Mouse (Mus musculus): ENCODE measurements around the gene Bdkrb2. TPM values are rescaled to one million over a fixed set of nuclear protein-coding genes. Genes with fewer than 3 reads are reported as not detected.

The Bdkrb2 gene
- polyA plus RNA-seq, 1 experiment from 2014 or later: 1.8 TPM

DNA sequence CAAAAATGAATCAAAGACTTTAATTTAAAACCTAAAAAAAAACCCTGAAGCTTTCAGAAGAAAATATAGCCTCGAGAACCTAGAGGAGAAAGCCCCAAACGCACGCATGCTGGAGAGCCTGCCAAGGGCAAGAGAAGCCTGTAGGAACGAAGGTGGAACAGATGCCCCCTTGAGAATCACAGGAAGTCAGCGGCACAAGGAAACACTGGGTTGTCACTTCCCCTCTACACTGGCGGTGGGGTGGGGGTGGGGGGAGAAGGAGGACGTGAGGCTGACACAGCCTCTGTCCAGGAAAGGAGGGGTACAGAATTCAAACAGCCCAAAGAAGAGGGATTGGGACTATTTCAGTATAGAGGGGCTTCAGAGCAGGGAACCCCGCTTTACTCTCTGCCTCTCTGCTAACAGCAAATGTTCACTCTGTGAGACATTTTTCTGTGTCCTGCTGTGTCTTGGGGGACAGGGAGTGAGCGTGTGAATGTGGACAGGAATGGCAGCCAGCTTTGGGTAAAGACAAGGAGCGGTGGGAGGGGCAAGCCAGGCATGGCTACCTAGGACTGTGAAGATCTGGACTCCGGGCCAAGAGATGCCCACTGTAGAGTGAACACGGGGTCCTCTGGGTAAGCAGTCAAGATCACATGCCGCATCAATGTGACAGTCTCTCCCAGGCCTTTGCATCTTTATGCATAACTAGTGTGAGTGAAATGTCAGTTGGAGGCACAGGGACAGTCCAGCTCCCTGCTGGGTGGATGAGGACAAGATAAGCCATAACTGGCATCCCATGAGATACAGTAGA lies 26.9 kb upstream of the Bdkrb2 start:
- Histone ChIP-seq H3K27ac (no peak overlapping the region), H3K27me3 (0 out of 2 replicates have a peak, but pooled peaks cover 3% of the 10 kb centered on the region), H3K4me1 (peaks cover 15% of the 10 kb centered on the region), H3K4me3 (no peak overlapping the region), H3K4me2 (replicated peaks) (no peak overlapping the region), H3K36me3 (no peaks in the 10 kb centered on the region), H3K9me3 (no peaks in the 10 kb centered on the region), H3K9ac (no peak overlapping the region)
- ATAC-seq (ENCODE audit: low FRiP score, low read depth): no peak
- 64% methylated on average over 13 of the region's 13 CpGs for WGBS

- Histone ChIP-seq H3K9ac (no peak overlapping the region), H3K4me1 (peaks cover 9% of the 10 kb centered on the region), H3K27ac (no peak overlapping the region), H3K9me3 (no peaks in the 10 kb centered on the region), H3K27me3 (0 out of 2 replicates have a peak, but pooled peaks cover 3% of the 10 kb centered on the region), H3K4me3 (no peak overlapping the region), H3K4me2 (replicated peaks) (no peak overlapping the region), H3K36me3 (no peaks in the 10 kb centered on the region)
- no peak for ATAC-seq (ENCODE audit: low FRiP score, low read depth)
- 51% methylated on average over 5 of the region's 5 CpGs for WGBS
These were observed 25.9 kb upstream of the Bdkrb2 start for GRCm38 (mm10) chr12:105537162-105537561.

DNA sequence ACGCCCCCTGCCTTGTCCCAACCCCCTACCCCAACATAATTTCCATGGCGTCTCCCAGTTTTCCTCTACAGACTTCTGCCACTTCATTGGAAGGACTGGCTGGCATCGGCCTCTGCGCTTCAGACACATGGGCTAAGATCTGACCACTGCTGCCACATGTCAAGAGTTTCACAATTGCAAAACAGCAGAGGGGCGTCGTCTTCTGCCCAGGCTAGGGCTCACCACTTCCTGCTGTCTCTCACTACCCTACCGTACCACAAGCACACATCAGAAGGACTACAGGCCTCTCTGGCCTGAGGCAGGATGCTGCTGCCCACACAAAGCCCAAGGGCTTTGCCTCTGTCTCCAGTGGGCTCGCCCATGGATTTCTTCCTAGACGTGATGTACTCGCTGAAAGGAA lies 23.4 kb upstream of the Bdkrb2 start:
- ATAC-seq (ENCODE audit: low FRiP score, low read depth): no peak
- no peak overlapping the region for H3K27ac ChIP-seq
- H3K27me3 ChIP-seq: 0 out of 2 replicates have a peak, but pooled peaks cover 3% of the 10 kb centered on the region
- WGBS: 93% methylated on average over 10 of the region's 10 CpGs
- H3K4me1 ChIP-seq: peaks cover 9% of the 10 kb centered on the region
- no peaks in the 10 kb centered on the region for H3K36me3 ChIP-seq
- no peak overlapping the region for H3K9ac ChIP-seq
- no peak overlapping the region for H3K4me3 ChIP-seq
- H3K9me3 ChIP-seq: no peaks in the 10 kb centered on the region
- H3K4me2 ChIP-seq (replicated peaks): no peak overlapping the region

DNA sequence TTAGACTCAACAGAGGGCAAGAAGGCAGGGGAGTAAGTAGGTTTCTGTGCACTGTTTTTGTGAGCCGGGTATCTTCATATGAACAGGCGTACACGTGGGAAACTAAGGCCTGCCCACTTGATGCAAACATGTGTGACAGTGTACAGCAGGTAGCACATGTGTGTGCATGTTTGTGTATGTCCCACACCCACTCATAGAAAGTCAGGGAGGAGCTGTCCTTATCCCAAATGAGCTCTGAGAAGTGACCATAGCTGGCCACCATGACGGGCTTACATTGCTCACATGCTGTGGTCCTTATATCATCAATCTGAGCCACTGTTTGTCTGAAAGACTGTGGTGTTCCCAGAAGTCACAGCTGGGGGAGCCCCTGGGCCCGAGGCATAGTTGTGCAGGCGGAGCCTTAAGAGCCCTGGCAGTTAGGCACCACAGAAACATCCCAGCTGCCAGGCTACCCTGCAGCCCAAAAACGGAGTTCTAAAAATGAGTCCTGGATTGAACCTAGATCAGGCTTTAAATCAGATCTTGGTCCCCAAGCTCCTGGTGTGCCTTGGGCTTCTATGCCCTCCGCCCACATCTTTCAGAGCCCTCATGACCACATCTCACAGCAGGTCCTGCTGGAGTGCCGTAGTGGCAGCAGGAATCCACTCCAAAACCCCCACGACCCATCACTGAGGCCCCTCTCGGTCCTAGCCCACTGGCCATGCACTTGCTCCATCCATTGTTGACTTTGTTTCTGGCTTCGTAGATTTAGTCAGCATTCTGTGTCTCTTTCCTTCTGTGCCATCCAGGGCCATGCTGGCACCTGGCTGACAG lies 21.2 kb upstream of the Bdkrb2 start:
- H3K4me3 ChIP-seq: no peak overlapping the region
- H3K27ac ChIP-seq: no peak overlapping the region
- 0 out of 2 replicates have a peak, but pooled peaks cover under 1% of the 10 kb centered on the region for H3K27me3 ChIP-seq
- 78% methylated on average over 12 of the region's 12 CpGs for WGBS
- H3K4me1 ChIP-seq: peaks cover 11% of the 10 kb centered on the region
- no peak overlapping the region for H3K9ac ChIP-seq
- no peak for ATAC-seq (ENCODE audit: low FRiP score, low read depth)
- no peaks in the 10 kb centered on the region for H3K36me3 ChIP-seq
- no peak overlapping the region for H3K4me2 ChIP-seq (replicated peaks)
- H3K9me3 ChIP-seq: no peaks in the 10 kb centered on the region

DNA sequence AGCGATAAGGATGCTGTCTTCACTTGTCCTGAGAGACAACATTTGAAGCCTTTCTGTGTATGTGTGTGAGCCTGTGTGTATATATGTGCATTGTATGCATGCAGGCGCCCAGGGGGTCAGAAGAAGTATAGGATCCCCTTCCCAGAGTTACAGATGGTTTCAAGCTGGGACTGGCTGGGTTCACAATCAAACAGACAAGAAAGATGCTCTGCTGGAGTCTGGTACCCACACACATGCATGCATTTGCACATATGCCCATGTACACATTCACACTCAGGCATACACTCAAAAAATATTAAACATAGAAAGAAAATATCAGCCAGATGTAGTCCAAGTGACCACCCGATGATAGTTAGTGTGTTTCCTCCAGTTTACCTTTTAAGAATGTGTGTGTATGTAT lies 20.5 kb upstream of the Bdkrb2 start:
- Histone ChIP-seq H3K9me3 (no peaks in the 10 kb centered on the region), H3K4me2 (replicated peaks) (no peak overlapping the region), H3K9ac (no peak overlapping the region), H3K4me3 (no peak overlapping the region), H3K27ac (no peak overlapping the region), H3K36me3 (no peaks in the 10 kb centered on the region), H3K27me3 (no peaks in the 10 kb centered on the region), H3K4me1 (peaks cover 9% of the 10 kb centered on the region)
- ATAC-seq (ENCODE audit: low FRiP score, low read depth): no peak
- WGBS: 88% methylated on average over 3 of the region's 3 CpGs

DNA sequence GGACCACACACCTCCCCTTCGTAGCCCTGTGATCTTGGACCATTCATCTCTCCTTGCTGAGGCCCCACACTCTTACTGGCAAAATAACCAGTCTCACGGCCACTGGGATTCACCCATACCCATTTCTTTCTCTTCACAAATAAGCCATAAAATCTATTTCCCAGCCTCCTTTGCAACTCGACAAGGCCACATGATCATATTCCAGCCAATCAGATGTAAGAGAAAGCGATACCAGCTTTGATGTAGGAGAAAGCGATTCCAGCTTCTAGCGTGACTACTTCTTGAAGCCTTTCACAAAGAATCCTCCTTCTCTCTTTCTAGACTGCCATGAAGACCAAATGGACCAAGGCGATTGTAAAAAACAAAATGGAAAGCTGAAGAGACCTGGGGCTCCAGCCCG lies 19.9 kb upstream of the Bdkrb2 start:
- ATAC-seq (ENCODE audit: low FRiP score, low read depth): no peak
- Histone ChIP-seq H3K4me2 (replicated peaks) (no peak overlapping the region), H3K9me3 (no peaks in the 10 kb centered on the region), H3K9ac (no peak overlapping the region), H3K4me3 (no peak overlapping the region), H3K27me3 (no peaks in the 10 kb centered on the region), H3K4me1 (peaks cover 9% of the 10 kb centered on the region), H3K27ac (no peak overlapping the region), H3K36me3 (no peaks in the 10 kb centered on the region)
- 72% methylated on average over 8 of the region's 8 CpGs for WGBS

GRCm38 (mm10) chr12:105543751-105544150 lies 19.3 kb upstream of the Bdkrb2 start:
- H3K4me1 ChIP-seq: peaks cover 9% of the 10 kb centered on the region
- peaks cover under 1% of the 10 kb centered on the region; the same call in 1 of the 2 replicates for H3K27me3 ChIP-seq
- no peak overlapping the region for H3K4me2 ChIP-seq (replicated peaks)
- no peak overlapping the region for H3K4me3 ChIP-seq
- no peak for ATAC-seq (ENCODE audit: low FRiP score, low read depth)
- no peaks in the 10 kb centered on the region for H3K9me3 ChIP-seq
- H3K36me3 ChIP-seq: no peaks in the 10 kb centered on the region
- 79% methylated on average over 6 of the region's 6 CpGs for WGBS
- no peak overlapping the region for H3K9ac ChIP-seq
- H3K27ac ChIP-seq: no peak overlapping the region

- 84% methylated on average over 7 of the region's 7 CpGs for WGBS
- no peaks in the 10 kb centered on the region for H3K36me3 ChIP-seq
- H3K4me3 ChIP-seq: no peak overlapping the region
- no peak for ATAC-seq (ENCODE audit: low FRiP score, low read depth)
- peaks cover 4% of the 10 kb centered on the region; the same call in 1 of the 2 replicates for H3K27me3 ChIP-seq
- no peaks in the 10 kb centered on the region for H3K9me3 ChIP-seq
- peaks cover 13% of the 10 kb centered on the region for H3K4me1 ChIP-seq
- H3K9ac ChIP-seq: no peak overlapping the region
- no peak overlapping the region for H3K27ac ChIP-seq
- H3K4me2 ChIP-seq (replicated peaks): no peak overlapping the region
These were observed 18.2 kb upstream of the Bdkrb2 start for GRCm38 (mm10) chr12:105544872-105545271.

- WGBS: 18% methylated on average over 17 of the region's 17 CpGs
- Histone ChIP-seq H3K36me3 (no peaks in the 10 kb centered on the region), H3K4me3 (no peak overlapping the region), H3K4me2 (replicated peaks) (no peak overlapping the region), H3K4me1 (peaks cover 13% of the 10 kb centered on the region), H3K27ac (no peak overlapping the region), H3K27me3 (peaks cover 4% of the 10 kb centered on the region; the same call in 1 of the 2 replicates), H3K9ac (no peak overlapping the region; the same call in 1 of the 2 replicates), H3K9me3 (no peaks in the 10 kb centered on the region)
- ATAC-seq (ENCODE audit: low FRiP score, low read depth): no peak
These were observed 17.2 kb upstream of the Bdkrb2 start for GRCm38 (mm10) chr12:105545696-105546435.

DNA sequence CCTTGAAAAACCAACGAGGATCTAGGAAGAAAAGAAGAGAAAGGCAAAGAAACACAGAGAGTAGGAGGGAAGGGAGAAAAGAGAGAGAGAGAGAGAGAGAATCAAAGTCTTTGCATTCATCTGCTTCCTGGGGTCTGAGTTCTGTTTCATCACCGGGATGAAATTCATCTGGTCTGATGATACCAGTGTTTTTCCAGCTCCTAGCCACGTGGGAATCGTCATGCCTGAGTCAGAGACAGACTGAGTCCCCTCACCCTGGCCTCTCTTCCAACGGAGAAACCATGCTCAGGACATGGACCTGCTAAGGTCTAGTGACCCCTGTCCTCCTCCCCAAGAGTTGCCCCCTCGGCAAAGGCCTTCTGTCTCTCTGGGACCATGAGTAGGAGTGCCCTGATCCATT lies 16.5 kb upstream of the Bdkrb2 start:
- ATAC-seq (ENCODE audit: low FRiP score, low read depth): no peak
- H3K4me3 ChIP-seq: no peak overlapping the region
- H3K27me3 ChIP-seq: peaks cover 4% of the 10 kb centered on the region; the same call in 1 of the 2 replicates
- no peaks in the 10 kb centered on the region for H3K9me3 ChIP-seq
- 68% methylated on average over 6 of the region's 6 CpGs for WGBS
- H3K9ac ChIP-seq: no peak overlapping the region
- no peaks in the 10 kb centered on the region for H3K36me3 ChIP-seq
- peaks cover 15% of the 10 kb centered on the region for H3K4me1 ChIP-seq
- H3K4me2 ChIP-seq (replicated peaks): no peak overlapping the region
- no peak overlapping the region for H3K27ac ChIP-seq

GRCm38 (mm10) chr12:105547151-105547550 lies 15.9 kb upstream of the Bdkrb2 start:
- no peaks in the 10 kb centered on the region for H3K9me3 ChIP-seq
- peaks cover 4% of the 10 kb centered on the region; the same call in 1 of the 2 replicates for H3K27me3 ChIP-seq
- no peak overlapping the region for H3K27ac ChIP-seq
- peaks cover 20% of the 10 kb centered on the region for H3K4me1 ChIP-seq
- no peak overlapping the region for H3K4me2 ChIP-seq (replicated peaks)
- WGBS: 73% methylated on average over 2 of the region's 2 CpGs
- no peak for ATAC-seq (ENCODE audit: low FRiP score, low read depth)
- H3K9ac ChIP-seq: no peak overlapping the region
- no peaks in the 10 kb centered on the region for H3K36me3 ChIP-seq
- no peak overlapping the region for H3K4me3 ChIP-seq

DNA sequence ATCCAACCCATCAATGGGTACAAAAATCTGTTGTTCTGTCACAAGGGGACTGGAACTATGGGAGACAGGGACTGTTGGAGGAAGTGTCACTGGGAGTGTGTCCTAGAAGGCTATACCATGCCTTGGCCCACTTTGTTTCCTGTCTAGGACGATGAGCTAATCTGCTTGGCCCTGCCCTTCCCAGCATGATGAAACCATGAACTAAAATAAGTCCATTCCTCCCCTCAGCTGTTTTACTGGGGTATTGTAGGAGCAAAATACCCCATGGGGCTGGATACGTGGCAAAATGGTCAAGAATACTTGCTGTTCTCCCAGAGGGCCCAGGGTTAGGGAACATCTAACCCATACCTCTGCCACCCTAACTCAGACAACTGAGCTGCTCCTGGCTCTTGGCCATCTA lies 15.0 kb upstream of the Bdkrb2 start:
- no peaks in the 10 kb centered on the region for H3K36me3 ChIP-seq
- ATAC-seq (ENCODE audit: low FRiP score, low read depth): no peak
- H3K27me3 ChIP-seq: peaks cover 4% of the 10 kb centered on the region; the same call in 1 of the 2 replicates
- 84% methylated on average over 2 of the region's 2 CpGs for WGBS
- H3K4me1 ChIP-seq: peaks cover 20% of the 10 kb centered on the region
- H3K27ac ChIP-seq: no peak overlapping the region
- no peak overlapping the region for H3K9ac ChIP-seq
- no peak overlapping the region for H3K4me3 ChIP-seq
- no peak overlapping the region for H3K4me2 ChIP-seq (replicated peaks)
- H3K9me3 ChIP-seq: no peaks in the 10 kb centered on the region
